Mouse (Mus musculus): Measurements from ENCODE around the gene Mn1. TPM values are rescaled to one million over a fixed set of nuclear protein-coding genes. Genes with fewer than 3 reads are reported as not detected.
A peak's percentile ranks its signal among the peaks of the same experiment; 100 is the strongest.

Mn1 gene
- polyA plus RNA-seq, 1 experiment from 2014 or later: 2.8 TPM

DNA sequence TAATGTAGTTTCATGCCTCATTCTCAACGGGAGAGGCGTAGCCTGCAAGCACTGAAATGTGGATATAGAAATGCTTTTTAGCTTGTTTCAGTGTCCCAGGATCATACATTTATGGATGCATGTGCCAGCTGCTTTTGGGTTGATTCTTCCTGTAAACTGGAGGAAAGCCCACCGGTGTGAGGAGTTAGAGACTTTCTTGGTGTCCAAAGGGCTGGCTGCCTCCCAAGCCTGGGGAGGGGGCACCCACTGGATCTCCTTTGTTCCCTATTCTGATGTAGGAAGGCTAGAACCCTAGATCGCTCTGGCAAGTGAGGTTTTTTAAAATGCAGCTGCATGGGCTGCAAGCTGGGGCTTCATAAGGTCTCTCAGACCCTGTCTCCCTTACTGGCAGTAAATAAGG, 6.5 kb downstream of the Mn1 start:
- no peaks in the 10 kb centered on the region for H3K4me1 ChIP-seq (replicated peaks; ENCODE audit: control insufficient read depth, insufficient read depth, low read length)
- 84% methylated on average over 4 of the region's 4 CpGs for WGBS
- no peak overlapping the region; the same call in 1 of the 2 replicates for H3K27ac ChIP-seq (ENCODE audit: low read depth, low read length)
- no peak overlapping the region for H3K9ac ChIP-seq (ENCODE audit: low read depth, low read length)
- peak overlapping the region; percentile 24; the same call in 1 of the 2 replicates for H3K4me2 ChIP-seq (replicated peaks; ENCODE audit: low read depth)
- ATAC-seq: no peak
- H3K36me3 ChIP-seq (ENCODE audit: control insufficient read depth, insufficient read depth): no peaks in the 10 kb centered on the region
- H3K27me3 ChIP-seq (replicated peaks; ENCODE audit: control insufficient read depth, insufficient read depth, low read length): peaks cover 28% of the 10 kb centered on the region
- TF ChIP-seq CTCF (IDR thresholded peaks at IDR 0.05; ENCODE audit: low read depth): no peak
- H3K9me3 ChIP-seq (ENCODE audit: control insufficient read depth): no peaks in the 10 kb centered on the region
- H3K4me3 ChIP-seq (ENCODE audit: low read depth, low read length): no peak overlapping the region

DNA sequence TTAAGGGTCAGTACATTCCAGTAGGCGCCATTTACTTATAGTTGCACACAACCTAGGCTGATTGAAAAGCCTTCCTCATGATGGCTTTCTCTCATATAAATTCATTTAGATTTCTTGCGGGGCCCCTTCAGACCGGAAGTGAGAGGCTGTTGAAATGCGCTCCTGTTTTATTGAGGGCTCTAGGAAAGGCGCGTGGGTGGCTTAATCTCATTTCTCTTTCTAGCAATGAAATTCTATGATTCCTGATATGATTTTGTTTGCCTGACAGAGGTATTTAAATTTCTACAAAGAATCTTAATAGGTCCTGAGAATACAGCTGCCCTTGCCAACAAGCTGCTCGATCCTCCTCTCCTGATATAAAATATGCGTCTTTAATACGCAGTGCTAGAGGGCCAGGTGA, 8.7 kb downstream of the Mn1 start:
- H3K4me3 ChIP-seq (ENCODE audit: low read depth, low read length): no peak overlapping the region
- no peak overlapping the region for H3K4me2 ChIP-seq (replicated peaks; ENCODE audit: low read depth)
- ATAC-seq: no peak
- no peaks in the 10 kb centered on the region for H3K4me1 ChIP-seq (replicated peaks; ENCODE audit: control insufficient read depth, insufficient read depth, low read length)
- TF ChIP-seq CTCF (IDR thresholded peaks at IDR 0.05; ENCODE audit: low read depth): no peak
- no peak overlapping the region for H3K27ac ChIP-seq (ENCODE audit: low read depth, low read length)
- 71% methylated on average over 9 of the region's 9 CpGs for WGBS
- H3K9ac ChIP-seq (ENCODE audit: low read depth, low read length): no peak overlapping the region
- peaks cover 6% of the 10 kb centered on the region for H3K27me3 ChIP-seq (replicated peaks; ENCODE audit: control insufficient read depth, insufficient read depth, low read length)
- no peaks in the 10 kb centered on the region for H3K36me3 ChIP-seq (ENCODE audit: control insufficient read depth, insufficient read depth)
- H3K9me3 ChIP-seq (ENCODE audit: control insufficient read depth): no peaks in the 10 kb centered on the region

DNA sequence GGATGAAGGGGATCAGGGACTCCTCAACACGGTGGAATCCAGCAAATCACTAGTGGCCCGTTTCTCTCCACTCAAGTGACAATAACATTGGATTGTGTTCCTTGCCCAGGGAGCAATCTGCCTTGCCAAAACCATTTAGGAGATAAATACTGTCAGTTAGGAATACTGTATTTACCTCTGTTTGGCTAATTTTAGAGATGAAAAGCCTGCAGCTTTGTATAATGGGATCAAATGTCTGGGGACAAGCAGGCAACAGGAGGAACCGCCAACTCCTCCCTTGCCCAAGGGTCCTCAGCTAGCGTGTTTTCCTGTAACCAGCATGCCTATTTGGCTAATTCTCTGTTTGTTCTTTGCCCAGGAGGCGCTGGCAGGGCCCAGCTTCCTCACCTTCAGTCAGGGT, 9.1 kb downstream of the Mn1 start:
- no peaks in the 10 kb centered on the region for H3K4me1 ChIP-seq (replicated peaks; ENCODE audit: control insufficient read depth, insufficient read depth, low read length)
- no peak overlapping the region for H3K4me3 ChIP-seq (ENCODE audit: low read depth, low read length)
- H3K9me3 ChIP-seq (ENCODE audit: control insufficient read depth): no peaks in the 10 kb centered on the region
- WGBS: 69% methylated on average over 5 of the region's 5 CpGs
- no peaks in the 10 kb centered on the region for H3K36me3 ChIP-seq (ENCODE audit: control insufficient read depth, insufficient read depth)
- H3K9ac ChIP-seq (ENCODE audit: low read depth, low read length): no peak overlapping the region
- H3K27ac ChIP-seq (ENCODE audit: low read depth, low read length): no peak overlapping the region
- ATAC-seq: no peak
- TF ChIP-seq CTCF (IDR thresholded peaks at IDR 0.05; ENCODE audit: low read depth): no peak
- peaks cover 2% of the 10 kb centered on the region; the same call in 1 of the 2 replicates for H3K27me3 ChIP-seq (replicated peaks; ENCODE audit: control insufficient read depth, insufficient read depth, low read length)
- no peak overlapping the region for H3K4me2 ChIP-seq (replicated peaks; ENCODE audit: low read depth)

DNA sequence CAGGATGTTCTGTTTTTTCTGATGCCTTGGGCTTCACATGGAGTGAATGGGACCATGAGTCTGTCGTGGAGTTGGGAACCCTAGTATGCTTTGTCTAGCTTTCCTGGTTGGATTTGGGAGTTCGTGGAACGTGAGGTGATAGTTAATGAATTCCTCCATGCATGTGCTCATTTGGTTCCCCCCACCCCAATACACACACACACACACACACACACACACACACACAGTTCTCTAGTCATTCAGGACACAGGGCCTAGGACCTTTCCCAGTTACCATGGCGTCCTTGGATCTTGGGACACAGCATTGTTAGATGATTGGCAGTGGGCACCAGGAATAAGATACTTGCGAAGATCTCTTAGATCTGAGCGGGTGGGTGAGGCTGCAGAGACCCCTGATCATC, 11.7 kb downstream of the Mn1 start:
- Histone ChIP-seq H3K36me3 (ENCODE audit: control insufficient read depth, insufficient read depth) (no peaks in the 10 kb centered on the region), H3K4me2 (replicated peaks; ENCODE audit: low read depth) (no peak overlapping the region), H3K9ac (ENCODE audit: low read depth, low read length) (no peak overlapping the region), H3K9me3 (ENCODE audit: control insufficient read depth) (no peaks in the 10 kb centered on the region), H3K27me3 (replicated peaks; ENCODE audit: control insufficient read depth, insufficient read depth, low read length) (no peaks in the 10 kb centered on the region), H3K4me1 (replicated peaks; ENCODE audit: control insufficient read depth, insufficient read depth, low read length) (no peaks in the 10 kb centered on the region), H3K4me3 (ENCODE audit: low read depth, low read length) (no peak overlapping the region), H3K27ac (ENCODE audit: low read depth, low read length) (no peak overlapping the region)
- TF ChIP-seq CTCF (IDR thresholded peaks at IDR 0.05; ENCODE audit: low read depth): no peak
- ATAC-seq: no peak
- 88% methylated on average over 6 of the region's 6 CpGs for WGBS

DNA sequence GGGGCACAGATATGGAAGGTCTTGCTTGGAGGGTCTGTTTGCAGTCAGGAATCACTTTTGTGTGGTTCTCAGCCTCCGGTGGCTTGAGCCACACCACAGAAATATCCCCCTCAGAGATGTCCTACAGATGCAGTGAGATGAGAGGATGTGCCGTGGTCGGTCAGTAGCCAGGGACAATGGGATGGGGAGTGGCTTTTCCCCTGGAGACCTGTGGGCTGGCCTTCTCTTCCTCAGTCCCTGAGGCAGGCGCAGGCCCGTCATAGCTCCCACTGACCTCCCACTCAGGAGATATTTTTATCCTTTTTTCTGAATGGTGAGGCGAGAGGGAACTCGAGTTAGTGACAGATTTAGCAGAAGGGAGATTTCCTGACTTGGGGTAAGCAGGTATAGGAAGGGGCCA, 12.6 kb downstream of the Mn1 start:
- Histone ChIP-seq H3K4me3 (ENCODE audit: low read depth, low read length) (no peak overlapping the region), H3K27ac (ENCODE audit: low read depth, low read length) (no peak overlapping the region), H3K9ac (ENCODE audit: low read depth, low read length) (no peak overlapping the region), H3K9me3 (ENCODE audit: control insufficient read depth) (no peaks in the 10 kb centered on the region), H3K4me1 (replicated peaks; ENCODE audit: control insufficient read depth, insufficient read depth, low read length) (no peaks in the 10 kb centered on the region), H3K36me3 (ENCODE audit: control insufficient read depth, insufficient read depth) (no peaks in the 10 kb centered on the region), H3K27me3 (replicated peaks; ENCODE audit: control insufficient read depth, insufficient read depth, low read length) (no peaks in the 10 kb centered on the region), H3K4me2 (replicated peaks; ENCODE audit: low read depth) (no peak overlapping the region)
- TF ChIP-seq CTCF (IDR thresholded peaks at IDR 0.05; ENCODE audit: low read depth): no peak
- WGBS: 66% methylated on average over 7 of the region's 7 CpGs
- no peak for ATAC-seq

DNA sequence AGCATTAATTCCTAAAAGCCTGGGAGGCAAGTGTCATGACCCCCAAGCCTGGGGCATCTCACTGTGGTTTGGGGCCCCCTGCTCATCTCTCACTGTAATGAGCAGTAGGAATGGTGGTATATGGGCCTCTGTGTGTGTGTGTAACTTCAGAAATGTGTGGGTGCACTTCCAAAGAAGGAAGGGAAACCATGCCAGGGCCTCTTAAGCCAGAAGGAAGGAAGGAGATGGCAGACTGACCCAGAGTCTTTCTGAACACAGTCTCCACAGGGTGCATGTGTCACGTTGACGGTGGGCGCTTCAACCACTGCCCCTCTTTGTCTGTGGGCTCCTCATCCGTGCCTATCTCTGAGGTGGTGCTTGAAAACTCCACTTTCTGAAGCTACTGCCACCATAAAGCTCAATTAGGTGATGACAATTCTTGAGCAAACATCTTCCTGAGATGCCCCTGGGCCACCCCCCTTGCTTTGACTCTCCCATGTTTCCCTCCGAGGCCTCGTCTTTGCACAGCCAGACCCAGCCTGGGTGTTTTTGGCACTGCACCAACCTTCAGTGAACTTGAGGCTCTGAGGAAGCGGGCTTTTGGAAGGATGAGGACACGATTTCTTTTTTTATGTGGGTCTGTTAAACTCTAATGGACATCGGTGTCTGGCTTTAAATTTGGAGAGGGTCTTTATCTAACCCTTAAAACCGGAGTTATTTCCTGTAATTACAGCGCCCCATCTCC, 14.0 kb downstream of the Mn1 start:
- H3K4me1 ChIP-seq (replicated peaks; ENCODE audit: control insufficient read depth, insufficient read depth, low read length): no peaks in the 10 kb centered on the region
- no peak for TF ChIP-seq CTCF (IDR thresholded peaks at IDR 0.05; ENCODE audit: low read depth)

More for the DNA sequence above, 14.0 kb downstream of the Mn1 start:
- WGBS: 62% methylated on average over 11 of the region's 11 CpGs
- H3K4me3 ChIP-seq (ENCODE audit: low read depth, low read length): no peak overlapping the region
- no peak overlapping the region for H3K4me2 ChIP-seq (replicated peaks; ENCODE audit: low read depth)
- no peak overlapping the region for H3K9ac ChIP-seq (ENCODE audit: low read depth, low read length)
- no peaks in the 10 kb centered on the region for H3K9me3 ChIP-seq (ENCODE audit: control insufficient read depth)
- H3K27me3 ChIP-seq (replicated peaks; ENCODE audit: control insufficient read depth, insufficient read depth, low read length): no peaks in the 10 kb centered on the region
- no peak for ATAC-seq
- no peaks in the 10 kb centered on the region for H3K36me3 ChIP-seq (ENCODE audit: control insufficient read depth, insufficient read depth)
- H3K27ac ChIP-seq (ENCODE audit: low read depth, low read length): no peak overlapping the region

Data from intestine, postnatal 0 days (tissue).